Mouse (Mus musculus): Measurements from ENCODE around the gene 4930435E12Rik. TPM values are rescaled to one million over a fixed set of nuclear protein-coding genes. Genes with fewer than 3 reads are reported as not detected.
"Not testable (repeated sequence)": the region's sequence is repeated elsewhere in the genome, so short reads cannot be mapped to it uniquely, and the experiment has no call there.

4930435E12Rik gene
- polyA plus RNA-seq (2016; fragmentation: Nextera tagmentation; extraction: Ambion mirVana), result not detected in 2 replicates

- 92% methylated on average over 3 of the region's 3 CpGs for WGBS
Observed at GRCm38 (mm10) chr16:38828649-38829048, at the start of gene 4930435E12Rik. Gene 4930435E12Rik, minus strand, starts transcription at chr16:38828749.

DNA sequence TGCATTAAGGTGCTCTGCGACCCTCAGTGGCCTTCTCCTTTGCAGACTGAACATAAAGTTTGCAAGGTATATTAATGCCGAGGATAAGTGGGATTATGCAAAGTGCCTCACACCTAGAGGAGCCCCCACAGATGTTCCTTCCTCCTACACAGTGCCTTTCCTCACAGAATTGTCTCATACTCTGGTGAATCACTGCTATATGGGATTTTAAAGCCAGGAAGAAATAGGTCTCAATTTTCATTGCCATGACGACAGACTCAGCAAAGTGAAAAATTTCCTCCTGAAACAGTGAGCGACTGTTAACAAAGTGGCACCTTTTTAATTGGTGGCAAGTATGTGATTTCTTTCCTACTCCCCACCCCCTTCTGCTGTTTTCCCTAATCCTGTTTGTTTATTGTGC lies 45.9 kb upstream of the 4930435E12Rik start:
- no peak for ATAC-seq (ENCODE audit: low FRiP score)
- no peaks in the 10 kb centered on the region for H3K4me1 ChIP-seq
- no peak overlapping the region for H3K9ac ChIP-seq
- 31% methylated on average over 4 of the region's 4 CpGs for WGBS
- H3K27me3 ChIP-seq, result no peaks in the 10 kb centered on the region
- no peaks in the 10 kb centered on the region for H3K36me3 ChIP-seq
- H3K4me3 ChIP-seq, result no peak overlapping the region
- H3K4me2 ChIP-seq (replicated peaks), result no peak overlapping the region
- H3K9me3 ChIP-seq (replicated peaks), result no peaks in the 10 kb centered on the region
- H3K27ac ChIP-seq, result no peak overlapping the region

More at GRCm38 (mm10) chr16:38828649-38829048, at the start of gene 4930435E12Rik:
- H3K27me3 ChIP-seq, result no peaks in the 10 kb centered on the region
- no peak within 1 kb of the TSS for H3K4me3 ChIP-seq
- no peak within 1 kb of the TSS for H3K9ac ChIP-seq
- no peak within 1 kb of the TSS for H3K4me2 ChIP-seq (replicated peaks)
- no peak for ATAC-seq (ENCODE audit: low FRiP score)
- no peak within 1 kb of the TSS for H3K27ac ChIP-seq
- H3K9me3 ChIP-seq (replicated peaks), result no peaks in the 10 kb centered on the region
- H3K4me1 ChIP-seq, result no peaks in the 10 kb centered on the region
- H3K36me3 ChIP-seq, result no peaks in the 10 kb centered on the region

GRCm38 (mm10) chr16:38873231-38873630 lies 44.7 kb upstream of the 4930435E12Rik start:
- 97% methylated on average over 4 of the region's 4 CpGs for WGBS
- H3K9me3 ChIP-seq (replicated peaks), result no peaks in the 10 kb centered on the region
- no peaks in the 10 kb centered on the region for H3K4me1 ChIP-seq
- no peaks in the 10 kb centered on the region for H3K27me3 ChIP-seq
- H3K4me2 ChIP-seq (replicated peaks), result no peak overlapping the region
- H3K27ac ChIP-seq, result no peak overlapping the region
- no peak for ATAC-seq (ENCODE audit: low FRiP score)
- no peak overlapping the region for H3K4me3 ChIP-seq
- H3K9ac ChIP-seq, result no peak overlapping the region
- no peaks in the 10 kb centered on the region for H3K36me3 ChIP-seq

DNA sequence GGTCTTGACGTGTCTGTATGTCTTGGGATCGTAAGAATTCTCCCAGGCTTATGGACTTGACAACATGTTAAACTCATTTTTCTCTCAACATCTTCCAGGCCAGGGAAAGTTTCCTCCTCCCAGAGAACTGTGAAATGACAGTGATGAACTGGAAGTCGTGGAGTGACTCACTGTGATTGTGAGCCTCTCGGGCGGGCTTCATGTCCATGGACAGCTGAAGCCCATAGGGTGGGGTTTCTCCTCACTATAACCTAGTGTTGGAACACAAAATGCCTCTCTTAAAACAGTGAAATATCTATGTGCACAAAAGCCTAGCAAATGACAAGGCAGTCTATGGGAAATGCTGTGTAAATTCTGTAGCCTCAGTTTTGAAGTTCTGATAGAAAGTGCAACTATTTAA lies 35.8 kb upstream of the 4930435E12Rik start:
- Histone ChIP-seq H3K4me2 (replicated peaks) (no peak overlapping the region), H3K4me1 (0 out of 2 replicates have a peak, but pooled peaks cover 3% of the 10 kb centered on the region), H3K4me3 (no peak overlapping the region), H3K9me3 (replicated peaks) (no peaks in the 10 kb centered on the region), H3K27me3 (no peaks in the 10 kb centered on the region), H3K36me3 (no peaks in the 10 kb centered on the region), H3K9ac (no peak overlapping the region), H3K27ac (no peak overlapping the region)
- WGBS, result 89% methylated on average over 5 of the region's 5 CpGs
- no peak for ATAC-seq (ENCODE audit: low FRiP score)

- Histone ChIP-seq H3K9me3 (replicated peaks) (no peaks in the 10 kb centered on the region), H3K4me3 (no peak overlapping the region), H3K9ac (no peak overlapping the region), H3K4me2 (replicated peaks) (no peak overlapping the region), H3K27me3 (no peaks in the 10 kb centered on the region), H3K4me1 (0 out of 2 replicates have a peak, but pooled peaks cover 3% of the 10 kb centered on the region), H3K36me3 (no peaks in the 10 kb centered on the region), H3K27ac (no peak overlapping the region)
- no peak for ATAC-seq (ENCODE audit: low FRiP score)
- WGBS, result 53% methylated on average over 6 of the region's 6 CpGs
Observed at GRCm38 (mm10) chr16:38860548-38860947, 32.0 kb upstream of the 4930435E12Rik start.

DNA sequence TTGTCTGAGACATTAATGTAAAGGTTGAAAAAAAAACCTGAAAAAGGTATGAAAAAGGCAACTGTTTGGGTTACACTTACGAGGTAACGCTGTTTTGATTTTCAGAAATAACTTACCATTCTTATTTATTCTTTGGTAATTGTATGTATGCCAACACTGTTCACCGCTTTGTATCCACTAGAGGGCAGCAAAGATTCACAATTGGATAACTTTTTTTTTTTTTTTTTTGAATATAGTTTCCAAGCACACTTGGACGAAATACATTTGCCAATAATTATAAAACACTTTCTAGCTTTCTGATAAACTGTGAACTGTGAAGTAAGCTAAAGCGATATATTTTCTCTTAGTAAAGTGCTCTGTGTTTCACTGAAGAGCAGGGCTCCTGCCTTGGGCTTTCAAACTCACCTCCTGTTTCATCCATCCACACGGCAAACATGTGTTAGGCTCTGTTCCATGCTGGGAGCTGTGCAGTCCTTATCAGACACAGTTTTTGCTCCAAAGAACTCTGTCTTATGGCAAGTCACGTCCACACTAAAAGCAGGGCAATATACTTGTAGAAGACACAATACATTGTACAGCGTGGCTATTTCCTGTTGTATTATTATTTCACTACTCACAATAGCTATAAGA lies 29.7 kb upstream of the 4930435E12Rik start:
- H3K27me3 ChIP-seq, result no peaks in the 10 kb centered on the region
- no peak overlapping the region for H3K4me3 ChIP-seq
- no peak overlapping the region for H3K27ac ChIP-seq
- H3K4me1 ChIP-seq, result 0 out of 2 replicates have a peak, but pooled peaks cover 3% of the 10 kb centered on the region
- 37% methylated on average over 8 of the region's 8 CpGs for WGBS
- no peaks in the 10 kb centered on the region for H3K9me3 ChIP-seq (replicated peaks)
- no peak for ATAC-seq (ENCODE audit: low FRiP score)
- no peak overlapping the region for H3K4me2 ChIP-seq (replicated peaks)
- no peak overlapping the region for H3K9ac ChIP-seq
- H3K36me3 ChIP-seq, result no peaks in the 10 kb centered on the region

DNA sequence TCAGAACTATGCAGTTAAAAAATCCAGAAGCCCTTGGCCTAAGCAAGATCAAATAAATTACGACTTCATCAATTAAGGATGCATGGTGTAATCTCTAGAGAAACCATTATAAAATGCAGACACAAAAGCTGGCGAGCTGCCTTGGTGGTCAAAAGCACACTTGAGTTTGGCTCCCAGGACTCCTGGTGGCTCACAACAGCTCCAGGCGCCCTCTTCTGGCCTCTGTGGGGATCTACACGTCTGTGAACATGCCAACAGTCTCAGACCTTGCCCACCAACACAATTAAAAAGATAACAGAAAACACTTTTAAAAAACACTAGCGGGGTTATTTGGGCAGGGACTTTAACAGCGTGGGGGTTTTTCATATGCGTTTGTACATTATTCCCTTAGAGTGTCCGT lies 16.0 kb downstream of the 4930435E12Rik start:
- H3K9me3 ChIP-seq (replicated peaks), result no peaks in the 10 kb centered on the region
- no peaks in the 10 kb centered on the region for H3K36me3 ChIP-seq
- no peaks in the 10 kb centered on the region for H3K27me3 ChIP-seq
- ATAC-seq (ENCODE audit: low FRiP score), result no peak
- H3K9ac ChIP-seq, result no peak overlapping the region
- no peak overlapping the region for H3K4me3 ChIP-seq
- no peak overlapping the region for H3K4me2 ChIP-seq (replicated peaks)
- no peak overlapping the region for H3K27ac ChIP-seq
- H3K4me1 ChIP-seq, result peaks cover 10% of the 10 kb centered on the region
- 34% methylated on average over 8 of the region's 8 CpGs for WGBS

GRCm38 (mm10) chr16:38810196-38810595 lies 18.4 kb downstream of the 4930435E12Rik start:
- no peak for ATAC-seq (ENCODE audit: low FRiP score)
- no peak overlapping the region for H3K4me2 ChIP-seq (replicated peaks)
- H3K36me3 ChIP-seq, result no peaks in the 10 kb centered on the region
- no peaks in the 10 kb centered on the region for H3K4me1 ChIP-seq
- no peak overlapping the region for H3K4me3 ChIP-seq
- whole genome bisulfite sequencing, result 83% methylated on average over 5 of the region's 5 CpGs
- H3K9ac ChIP-seq, result no peak overlapping the region
- H3K27me3 ChIP-seq, result no peaks in the 10 kb centered on the region
- H3K9me3 ChIP-seq (replicated peaks), result no peaks in the 10 kb centered on the region
- no peak overlapping the region for H3K27ac ChIP-seq

DNA sequence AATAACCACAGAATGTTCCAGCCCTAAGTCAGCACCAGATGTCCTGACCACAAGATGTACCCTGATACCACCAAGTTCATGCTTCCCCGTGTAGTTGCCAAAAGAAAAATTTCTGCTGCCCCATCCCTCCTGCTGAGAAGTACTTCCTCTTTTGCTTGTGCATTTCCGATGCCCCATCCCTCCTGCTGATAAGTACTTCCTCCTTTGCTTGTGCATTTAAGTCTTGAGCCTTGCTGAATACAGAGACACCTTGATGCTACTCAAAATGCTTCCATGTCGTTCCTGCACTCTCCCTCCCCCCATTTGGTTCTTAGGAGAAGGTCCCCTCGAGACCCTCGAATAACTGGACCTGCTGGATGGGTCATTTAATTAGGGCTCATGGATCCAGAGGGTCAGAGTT lies 20.8 kb downstream of the 4930435E12Rik start:
- H3K4me3 ChIP-seq; ATAC-seq (ENCODE audit: low FRiP score); H3K27ac ChIP-seq; H3K9ac ChIP-seq; H3K27me3 ChIP-seq; H3K4me2 ChIP-seq (replicated peaks); H3K4me1 ChIP-seq; H3K36me3 ChIP-seq; H3K9me3 ChIP-seq (replicated peaks): not testable (repeated sequence)
- WGBS, result 84% methylated on average over 5 of the region's 5 CpGs

- no peak within 1 kb of the TSS for H3K4me2 ChIP-seq (replicated peaks)
- H3K27me3 ChIP-seq, result no peaks in the 10 kb centered on the region
- H3K27ac ChIP-seq, result no peak within 1 kb of the TSS
- no peaks in the 10 kb centered on the region for H3K9me3 ChIP-seq (replicated peaks)
- H3K9ac ChIP-seq, result no peak within 1 kb of the TSS
- no peaks in the 10 kb centered on the region for H3K4me1 ChIP-seq
- WGBS, result 54% methylated on average over 10 of the region's 10 CpGs
- H3K36me3 ChIP-seq, result no peaks in the 10 kb centered on the region
- ATAC-seq (ENCODE audit: low FRiP score), result no peak
- H3K4me3 ChIP-seq, result no peak within 1 kb of the TSS
Observed at GRCm38 (mm10) chr16:38800091-38800490, 28.5 kb downstream of the 4930435E12Rik start, which contains the start of gene Upk1b. Gene Upk1b, minus strand, starts transcription at chr16:38800328.

DNA sequence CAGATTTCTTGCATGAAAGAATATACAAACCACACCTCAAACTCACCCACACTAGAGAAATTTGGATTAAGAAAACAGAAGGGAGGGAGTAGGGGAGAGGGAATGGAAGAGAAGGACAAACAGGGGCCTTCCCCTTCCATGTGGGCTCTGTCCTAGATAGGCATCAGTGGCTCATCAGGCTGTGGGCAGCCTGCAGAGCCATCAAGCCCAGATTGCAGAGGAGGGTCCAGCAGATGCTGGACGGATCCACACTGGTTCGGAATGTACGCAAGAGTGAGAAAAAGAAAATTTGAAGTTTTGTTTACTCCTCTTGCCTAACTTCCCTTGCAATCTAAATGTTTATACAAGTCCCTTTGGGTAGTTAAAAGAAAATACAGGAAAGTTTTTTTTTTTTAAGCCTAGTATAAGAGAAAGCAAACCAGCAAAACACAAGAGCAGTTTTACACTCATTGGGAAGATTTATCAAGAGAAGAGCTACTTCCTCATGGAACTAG lies 29.5 kb downstream of the 4930435E12Rik start:
- WGBS, result 80% methylated on average over 3 of the region's 3 CpGs

GRCm38 (mm10) chr16:38793120-38793519 lies 35.4 kb downstream of the 4930435E12Rik start:
- Histone ChIP-seq H3K9ac (no peak overlapping the region), H3K4me1 (0 out of 2 replicates have a peak, but pooled peaks cover 4% of the 10 kb centered on the region), H3K27ac (no peak overlapping the region), H3K27me3 (no peaks in the 10 kb centered on the region), H3K9me3 (replicated peaks) (no peaks in the 10 kb centered on the region), H3K4me3 (no peak overlapping the region), H3K4me2 (replicated peaks) (no peak overlapping the region), H3K36me3 (no peaks in the 10 kb centered on the region)
- 62% methylated on average over 6 of the region's 6 CpGs for WGBS
- ATAC-seq (ENCODE audit: low FRiP score), result no peak

More for the DNA sequence above, 29.5 kb downstream of the 4930435E12Rik start:
- Histone ChIP-seq H3K9me3 (replicated peaks) (no peaks in the 10 kb centered on the region), H3K36me3 (no peaks in the 10 kb centered on the region), H3K27ac (no peak overlapping the region), H3K27me3 (no peaks in the 10 kb centered on the region), H3K4me2 (replicated peaks) (no peak overlapping the region), H3K4me3 (no peak overlapping the region), H3K4me1 (no peaks in the 10 kb centered on the region), H3K9ac (no peak overlapping the region)
- ATAC-seq (ENCODE audit: low FRiP score), result no peak

GRCm38 (mm10) chr16:38789966-38790365 lies 38.6 kb downstream of the 4930435E12Rik start:
- H3K27ac ChIP-seq, result no peak overlapping the region
- H3K9me3 ChIP-seq (replicated peaks), result no peaks in the 10 kb centered on the region
- no peak for ATAC-seq (ENCODE audit: low FRiP score)
- H3K4me1 ChIP-seq, result 0 out of 2 replicates have a peak, but pooled peaks cover 4% of the 10 kb centered on the region
- WGBS, result 92% methylated on average over 3 of the region's 3 CpGs
- H3K4me3 ChIP-seq, result no peak overlapping the region
- H3K9ac ChIP-seq, result no peak overlapping the region
- no peak overlapping the region for H3K4me2 ChIP-seq (replicated peaks)
- H3K36me3 ChIP-seq, result no peaks in the 10 kb centered on the region
- no peaks in the 10 kb centered on the region for H3K27me3 ChIP-seq

Data from hindbrain, embryonic 12.5 days (tissue).